Mouse (Mus musculus) lung, postnatal 0 days (tissue): ENCODE data around the gene Crtc3. TPM values are rescaled to one million over a fixed set of nuclear protein-coding genes. Genes with fewer than 3 reads are reported as not detected.

Experiments used
- ATAC-seq: fragments of 200-750 bp; cut with Nextera tagmentation; 2 replicates; pipeline ENCODE4 v1.8.0; 2017; ENCODE audit warnings: moderate library complexity
- DNase-seq: peaks from one replicate; pipeline ENCODE4 v3.0.0-alpha.2; 2016; ENCODE audit warnings: low spot score
- H3K27ac ChIP-seq: fragments of 300-500 bp; sonication (generic); 2 replicates; pipeline ENCODE4 v1.5.1; 2014; ENCODE audit warnings: antibody characterized with exemption, mild to moderate bottlenecking, low read length, mixed read lengths
- H3K27me3 ChIP-seq: fragments of 300-500 bp; sonication (generic); replicated peaks from 2 replicates; pipeline ENCODE4 v1.6.1; 2014; ENCODE audit warnings: low read length, mixed read lengths; ENCODE audit not compliant: insufficient read depth
- H3K36me3 ChIP-seq: fragments of 300-500 bp; sonication (generic); 2 replicates; pipeline ENCODE4 v1.6.1; 2014; ENCODE audit warnings: low read length, mixed read lengths; ENCODE audit not compliant: insufficient read depth
- H3K4me1 ChIP-seq: fragments of 300-500 bp; sonication (generic); 2 replicates; pipeline ENCODE4 v1.6.1; 2014; ENCODE audit warnings: antibody characterized with exemption, low read depth, low read length, mixed read lengths; ENCODE audit not compliant: insufficient read depth
- H3K4me2 ChIP-seq: fragments of 300-500 bp; sonication (generic); replicated peaks from 2 replicates; pipeline ENCODE4 v1.6.1; 2014; ENCODE audit warnings: low read depth, mild to moderate bottlenecking, low read length, moderate library complexity, mixed read lengths
- H3K4me3 ChIP-seq: fragments of 300-500 bp; sonication (generic); 2 replicates; pipeline ENCODE4 v1.5.1; 2014; ENCODE audit warnings: low read depth, low read length
- H3K9ac ChIP-seq: fragments of 300-500 bp; sonication (generic); replicated peaks from 2 replicates; pipeline ENCODE4 v1.6.1; 2014; ENCODE audit warnings: low read depth, mild to moderate bottlenecking
- H3K9me3 ChIP-seq: fragments of 300-500 bp; sonication (generic); 2 replicates; pipeline ENCODE4 v1.6.1; 2016; ENCODE audit warnings: low read length, mixed read lengths
- CTCF ChIP-seq: IDR thresholded peaks from 2 replicates; pipeline ENCODE4 v1.5.1; 2016; ENCODE audit warnings: antibody characterized with exemption, mild to moderate bottlenecking
- EP300 ChIP-seq: IDR thresholded peaks from 2 replicates; pipeline ENCODE4 v1.6.1; 2016; ENCODE audit warnings: antibody characterized with exemption, mild to moderate bottlenecking, control low read depth
- WGBS: fragments of 180-500 bp; shearing (Covaris S2); extraction: QIAGEN DNeasy Blood & Tissue Kit; methylation state at CpG from one replicate; pipeline ENCODE4 v1.1.7; 2014; 5-methylcytosine and 5-hydroxymethylcytosine counted together
- polyA plus RNA-seq: library from polyadenylated mRNA; unstranded; fragments of >200 nt; fragmentation: Nextera tagmentation; extraction: Ambion mirVana; gene quantifications from 2 replicates; pipeline ENCODE4 v1.2.1, GENCODE M21; 2015

Crtc3 gene
- polyA plus RNA-seq, result 19.7 and 20.1 TPM in 2 replicates

- H3K4me3 ChIP-seq, result peak within 1 kb of the TSS; percentile 95
- no peak for TF ChIP-seq EP300
- TF ChIP-seq CTCF, result peak; percentile 20; the same call in 1 of the 2 replicates
- H3K27ac ChIP-seq, result peak within 1 kb of the TSS; percentile 97
- no peaks in the 10 kb centered on the region for H3K9me3 ChIP-seq
- DNase-seq (peak; percentile 83), ATAC-seq (peak; percentile 92)
- peak within 1 kb of the TSS; percentile 84 for H3K4me2 ChIP-seq
- H3K9ac ChIP-seq, result peak within 1 kb of the TSS; percentile 89
- WGBS, result under 1% methylated on average over 65 of the region's 83 CpGs
- H3K27me3 ChIP-seq, result no peaks in the 10 kb centered on the region
- H3K36me3 ChIP-seq, result no peaks in the 10 kb centered on the region
- H3K4me1 ChIP-seq, result peaks cover 5% of the 10 kb centered on the region; the same call in 1 of the 2 replicates
Observed at GRCm38 (mm10) chr7:80688556-80689220, at the start of gene Crtc3. Gene Crtc3, minus strand, starts transcription at chr7:80688877.

GRCm38 (mm10) chr7:80736199-80736598, 47.5 kb upstream of the Crtc3 start:
- TF ChIP-seq CTCF (no peak), EP300 (no peak)
- Histone ChIP-seq H3K9me3 (no peaks in the 10 kb centered on the region), H3K27me3 (no peaks in the 10 kb centered on the region), H3K9ac (no peak overlapping the region), H3K27ac (no peak overlapping the region), H3K4me2 (no peak overlapping the region), H3K4me1 (no peaks in the 10 kb centered on the region), H3K4me3 (no peak overlapping the region), H3K36me3 (peaks cover 83% of the 10 kb centered on the region)
- no peak for ATAC-seq
- 84% methylated on average over 10 of the region's 10 CpGs for WGBS
- DNase-seq, result no peak

- TF ChIP-seq EP300, result no peak
- no peak for DNase-seq
- Histone ChIP-seq H3K4me3 (no peak overlapping the region), H3K36me3 (peaks cover 76% of the 10 kb centered on the region), H3K27me3 (no peaks in the 10 kb centered on the region), H3K9ac (no peak overlapping the region), H3K4me1 (no peaks in the 10 kb centered on the region), H3K9me3 (no peaks in the 10 kb centered on the region), H3K4me2 (no peak overlapping the region), H3K27ac (no peak overlapping the region)
- WGBS, result 74% methylated on average over 11 of the region's 11 CpGs
- no peak for ATAC-seq
Observed at GRCm38 (mm10) chr7:80732986-80733385, 44.3 kb upstream of the Crtc3 start.

- peak; percentile 59 for ATAC-seq
- peak; percentile 74 for DNase-seq
- Histone ChIP-seq H3K4me2 (no peak overlapping the region), H3K27me3 (no peaks in the 10 kb centered on the region), H3K4me1 (no peaks in the 10 kb centered on the region), H3K9ac (no peak overlapping the region), H3K27ac (no peak overlapping the region), H3K36me3 (peaks cover 80% of the 10 kb centered on the region), H3K4me3 (no peak overlapping the region), H3K9me3 (no peaks in the 10 kb centered on the region)
- TF ChIP-seq CTCF (peak; percentile 89), EP300 (no peak)
- 22% methylated on average over 8 of the region's 8 CpGs for WGBS
Observed at GRCm38 (mm10) chr7:80729662-80730061, 41.0 kb upstream of the Crtc3 start.

GRCm38 (mm10) chr7:80721041-80721440, 32.4 kb upstream of the Crtc3 start:
- Histone ChIP-seq H3K9me3 (no peaks in the 10 kb centered on the region), H3K27ac (no peak overlapping the region; the same call in 1 of the 2 replicates), H3K4me1 (no peaks in the 10 kb centered on the region), H3K9ac (no peak overlapping the region), H3K36me3 (peaks cover 68% of the 10 kb centered on the region), H3K4me3 (no peak overlapping the region), H3K4me2 (no peak overlapping the region), H3K27me3 (no peaks in the 10 kb centered on the region)
- TF ChIP-seq CTCF (no peak), EP300 (no peak)
- DNase-seq (no peak), ATAC-seq (0 out of 2 replicates have a peak, but pooled peaks have one; percentile 9)
- WGBS, result 48% methylated on average over 9 of the region's 9 CpGs

GRCm38 (mm10) chr7:80719582-80719981, 30.9 kb upstream of the Crtc3 start:
- Histone ChIP-seq H3K27ac (no peak overlapping the region), H3K36me3 (peaks cover 68% of the 10 kb centered on the region), H3K4me3 (no peak overlapping the region), H3K4me2 (no peak overlapping the region), H3K9me3 (no peaks in the 10 kb centered on the region), H3K9ac (no peak overlapping the region), H3K27me3 (no peaks in the 10 kb centered on the region), H3K4me1 (no peaks in the 10 kb centered on the region)
- DNase-seq (no peak), ATAC-seq (no peak)
- TF ChIP-seq CTCF (no peak), EP300 (no peak)
- WGBS, result 93% methylated on average over 7 of the region's 7 CpGs
